ENCODE assay signal across 14 mouse cellular contexts in genomic region chr9:117364610-117365009, GRCm38 (mm10).
"Had no signal": no experiment of that assay in that cellular context is flagged by ENCODE, and none has a peak within 500 bp of the region (broad histone marks: within the 10 kb centered on the region; RNA-seq: fewer than 3 reads in every experiment).

No protein-coding gene starts in this region.

- H3K4me1 ChIP-seq: liver, embryonic 12.5 days had no signal

- H3K9me3 ChIP-seq: limb, embryonic 15.5 days; liver, embryonic 12.5 days; midbrain, embryonic 10.5 days; midbrain, embryonic 15.5 days had no signal

- DNase-seq: kidney, adult 9 months; kidney, postnatal 36 days; layer of hippocampus, adult 9-11 months; layer of hippocampus, postnatal 36 days; lung, embryonic 14.5 days; lung, postnatal 10 days; lung, postnatal 4 days; thymus, adult 18-20 months; thymus, postnatal 14 days had no signal

- H3K27ac ChIP-seq: limb, embryonic 15.5 days; liver, embryonic 12.5 days; midbrain, embryonic 10.5 days; midbrain, embryonic 15.5 days had no signal

- H3K9ac ChIP-seq: limb, embryonic 15.5 days; liver, embryonic 12.5 days; lung, embryonic 14.5 days; midbrain, embryonic 15.5 days had no signal

- H3K4me2 ChIP-seq: limb, embryonic 15.5 days; liver, embryonic 12.5 days; lung, embryonic 14.5 days; midbrain, embryonic 15.5 days had no signal

- H3K36me3 ChIP-seq: limb, embryonic 15.5 days; liver, embryonic 12.5 days; midbrain, embryonic 10.5 days; midbrain, embryonic 15.5 days had no signal

- H3K27me3 ChIP-seq: limb, embryonic 15.5 days; liver, embryonic 12.5 days; midbrain, embryonic 15.5 days had no signal

- H3K4me3 ChIP-seq: limb, embryonic 15.5 days; liver, embryonic 12.5 days; midbrain, embryonic 10.5 days; midbrain, embryonic 15.5 days had no signal

- ATAC-seq: intestine, embryonic 16.5 days; liver, embryonic 12.5 days; midbrain, embryonic 15.5 days had no signal
